Mouse (Mus musculus) hindbrain, postnatal 0 days (tissue): Measurements from ENCODE around the gene Llph. TPM values are rescaled to one million over a fixed set of nuclear protein-coding genes. Genes with fewer than 3 reads are reported as not detected.

Experiments
- ATAC-seq: fragments of 200-750 bp; cut with Nextera tagmentation; 2 replicates; pipeline ENCODE4 v1.8.0; 2017; ENCODE audit warnings: mild to moderate bottlenecking, moderate TSS enrichment, moderate library complexity
- DNase-seq: peaks from one replicate; pipeline ENCODE4 v3.0.0-alpha.2; 2015; ENCODE audit warnings: low spot score
- H3K27ac ChIP-seq: fragments of 300-500 bp; sonication (generic); 2 replicates; pipeline ENCODE4 v1.5.1; 2014; ENCODE audit warnings: mild to moderate bottlenecking
- H3K27me3 ChIP-seq: fragments of 300-500 bp; sonication (generic); 2 replicates; pipeline ENCODE4 v1.6.1; 2014; ENCODE audit warnings: low read length, mixed read lengths; ENCODE audit not compliant: insufficient read depth
- H3K36me3 ChIP-seq: fragments of 300-500 bp; sonication (generic); 2 replicates; pipeline ENCODE4 v1.6.1; 2014; ENCODE audit warnings: low read length, mixed read lengths; ENCODE audit not compliant: insufficient read depth
- H3K4me1 ChIP-seq: fragments of 300-500 bp; sonication (generic); 2 replicates; pipeline ENCODE4 v1.6.1; 2014; ENCODE audit warnings: antibody characterized with exemption, low read length, mixed read lengths; ENCODE audit not compliant: insufficient read depth
- H3K4me2 ChIP-seq: fragments of 300-500 bp; sonication (generic); 2 replicates; pipeline ENCODE4 v1.6.1; 2014; ENCODE audit warnings: low read depth, mild to moderate bottlenecking, low read length, moderate library complexity, mixed read lengths
- H3K4me3 ChIP-seq: fragments of 300-500 bp; sonication (generic); 2 replicates; pipeline ENCODE4 v1.5.1; 2014; ENCODE audit warnings: low read length
- H3K9ac ChIP-seq: fragments of 300-500 bp; sonication (generic); replicated peaks from 2 replicates; pipeline ENCODE4 v1.6.1; 2014; ENCODE audit warnings: mild to moderate bottlenecking, low read length, moderate library complexity, mixed read lengths
- H3K9me3 ChIP-seq: fragments of 300-500 bp; sonication (generic); 2 replicates; pipeline ENCODE4 v1.6.1; 2016; ENCODE audit warnings: low read length, mixed read lengths
- CTCF ChIP-seq: IDR thresholded peaks from 2 replicates; pipeline ENCODE4 v1.5.1; 2016; ENCODE audit warnings: antibody characterized with exemption, control low read depth, low read depth
- WGBS: fragments of 180-500 bp; shearing (Covaris S2); extraction: QIAGEN DNeasy Blood & Tissue Kit; methylation state at CpG from one replicate; pipeline ENCODE4 v1.1.7; 2014; 5-methylcytosine and 5-hydroxymethylcytosine counted together
- polyA plus RNA-seq: library from polyadenylated mRNA; unstranded; fragments of >200 nt; fragmentation: Nextera tagmentation; extraction: Ambion mirVana; gene quantifications from 2 replicates; pipeline ENCODE4 v1.2.1, GENCODE M21; 2015
- total RNA-seq: library from RNA; depleted of rRNA; stranded (reverse); fragments of >200 nt; gene quantifications from 2 replicates; pipeline ENCODE4 v1.2.3, GENCODE M21; 2014

Gene Llph
- total and polyA plus RNA-seq, 2 experiments from 2014 or later = 4.1 to 43.3 TPM

GRCm38 (mm10) chr10:120218996-120219395, 7.9 kb upstream of the Llph start:
- 95% methylated on average over 10 of the region's 10 CpGs for WGBS
- no peak for ATAC-seq
- Histone ChIP-seq H3K4me1 (no peaks in the 10 kb centered on the region), H3K9me3 (no peaks in the 10 kb centered on the region), H3K27me3 (no peaks in the 10 kb centered on the region), H3K27ac (no peak overlapping the region), H3K9ac (no peak overlapping the region), H3K36me3 (peaks cover 17% of the 10 kb centered on the region; the same call in 1 of the 2 replicates), H3K4me2 (no peak overlapping the region), H3K4me3 (no peak overlapping the region)
- no peak for DNase-seq
- no peak for TF ChIP-seq CTCF

DNA sequence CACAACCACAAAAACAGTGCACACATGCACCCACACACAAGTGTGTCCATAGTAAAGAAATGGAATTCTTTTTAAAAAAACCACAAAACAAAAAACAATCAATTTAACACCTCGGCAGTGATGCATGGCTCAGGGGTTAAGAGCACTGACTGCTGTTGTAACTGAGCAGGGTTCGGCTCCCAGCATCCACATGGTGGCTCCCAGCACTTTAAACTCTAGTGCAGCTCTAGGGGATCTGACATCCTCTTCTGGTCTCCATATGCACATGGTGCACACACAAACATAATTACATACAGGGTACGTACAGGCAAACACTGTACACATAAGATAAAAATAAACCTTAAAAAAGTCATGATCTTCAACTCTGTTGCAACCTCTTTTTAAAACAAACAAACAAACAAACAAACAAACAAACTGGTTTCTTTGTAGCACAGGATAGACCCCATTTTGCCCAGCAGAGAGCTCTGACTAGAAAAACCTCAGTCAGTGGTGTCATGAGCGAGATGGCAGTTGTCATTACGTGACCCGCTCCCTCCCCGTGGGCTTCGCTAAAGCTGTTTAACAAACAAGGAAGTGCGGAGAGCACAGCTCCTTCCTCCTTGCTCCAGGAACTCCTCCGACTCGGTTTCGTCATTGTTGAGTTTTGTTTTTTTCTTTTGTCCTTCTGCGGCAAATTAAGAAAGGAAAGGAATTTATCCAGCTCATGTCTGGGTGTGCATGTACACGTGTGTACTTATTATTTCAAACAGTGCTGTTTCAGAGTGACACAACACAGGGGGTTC, 7.1 kb upstream of the Llph start:
- TF ChIP-seq CTCF = no peak
- WGBS = 83% methylated on average over 14 of the region's 14 CpGs
- Histone ChIP-seq H3K9ac (no peak overlapping the region), H3K27me3 (no peaks in the 10 kb centered on the region), H3K4me2 (no peak overlapping the region), H3K27ac (no peak overlapping the region), H3K36me3 (peaks cover 21% of the 10 kb centered on the region; the same call in 1 of the 2 replicates), H3K9me3 (no peaks in the 10 kb centered on the region), H3K4me1 (no peaks in the 10 kb centered on the region), H3K4me3 (no peak overlapping the region)
- ATAC-seq (no peak), DNase-seq (no peak)

GRCm38 (mm10) chr10:120220776-120221175, 6.1 kb upstream of the Llph start:
- no peak for ATAC-seq
- Histone ChIP-seq H3K9me3 (no peaks in the 10 kb centered on the region), H3K27ac (no peak overlapping the region), H3K9ac (no peak overlapping the region), H3K27me3 (no peaks in the 10 kb centered on the region), H3K4me2 (no peak overlapping the region), H3K36me3 (peaks cover 17% of the 10 kb centered on the region; the same call in 1 of the 2 replicates), H3K4me3 (no peak overlapping the region), H3K4me1 (no peaks in the 10 kb centered on the region)
- DNase-seq = no peak
- TF ChIP-seq CTCF = no peak
- WGBS = 89% methylated on average over 7 of the region's 7 CpGs

- ATAC-seq (no peak), DNase-seq (peak; percentile 82)
- H3K4me2 ChIP-seq = no peak overlapping the region
- no peaks in the 10 kb centered on the region for H3K9me3 ChIP-seq
- peak; percentile 82 for TF ChIP-seq CTCF
- H3K36me3 ChIP-seq = peaks cover 10% of the 10 kb centered on the region
- H3K9ac ChIP-seq = no peak overlapping the region
- H3K4me1 ChIP-seq = no peaks in the 10 kb centered on the region
- WGBS = 29% methylated on average over 5 of the region's 5 CpGs
- H3K27ac ChIP-seq = no peak overlapping the region
- no peak overlapping the region for H3K4me3 ChIP-seq
- no peaks in the 10 kb centered on the region for H3K27me3 ChIP-seq
Measured at GRCm38 (mm10) chr10:120231718-120232117, 4.8 kb downstream of the Llph start.

DNA sequence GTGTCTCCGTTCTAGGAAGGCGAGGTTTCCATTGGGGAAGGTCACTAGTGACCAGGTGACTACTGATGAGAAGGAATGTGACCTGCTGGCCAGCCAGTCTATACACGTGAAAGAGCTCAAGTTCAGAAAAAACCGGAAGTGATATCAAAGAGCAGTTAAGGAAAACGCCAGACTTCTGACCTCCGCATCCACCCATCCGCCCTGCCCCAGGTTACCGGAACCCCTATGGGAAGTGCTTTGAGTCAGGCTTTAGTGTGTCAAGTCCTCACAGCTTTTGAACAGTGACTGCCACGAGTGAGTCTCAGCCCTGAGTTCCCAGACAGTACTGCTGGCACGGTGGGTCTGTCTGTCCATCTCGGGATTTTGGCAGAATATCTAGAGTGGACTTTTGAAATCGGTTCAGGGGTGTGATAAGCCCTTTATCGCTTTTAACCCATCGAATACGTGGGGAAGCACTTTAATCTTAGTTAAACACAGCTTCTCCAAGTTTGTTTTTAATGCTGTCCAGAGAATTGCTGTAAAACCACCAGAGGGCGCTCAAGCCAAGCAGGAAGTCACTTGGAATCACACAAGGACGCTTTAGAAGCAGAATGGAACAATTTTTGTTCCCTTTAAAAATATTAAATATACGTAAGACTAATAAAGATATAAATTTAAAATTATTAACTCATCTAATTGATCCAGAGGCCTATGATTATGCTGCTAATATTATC, 6.9 kb downstream of the Llph start:
- TF ChIP-seq CTCF = peak; percentile 87
- Histone ChIP-seq H3K36me3 (peaks cover 10% of the 10 kb centered on the region), H3K4me1 (no peaks in the 10 kb centered on the region), H3K9me3 (no peaks in the 10 kb centered on the region), H3K4me2 (0 out of 2 replicates have a peak overlapping the region, but pooled peaks have one; percentile 23), H3K9ac (no peak overlapping the region), H3K27ac (no peak overlapping the region), H3K4me3 (no peak overlapping the region), H3K27me3 (no peaks in the 10 kb centered on the region)
- DNase-seq (peak; percentile 80), ATAC-seq (no peak)
- 37% methylated on average over 18 of the region's 18 CpGs for WGBS

DNA sequence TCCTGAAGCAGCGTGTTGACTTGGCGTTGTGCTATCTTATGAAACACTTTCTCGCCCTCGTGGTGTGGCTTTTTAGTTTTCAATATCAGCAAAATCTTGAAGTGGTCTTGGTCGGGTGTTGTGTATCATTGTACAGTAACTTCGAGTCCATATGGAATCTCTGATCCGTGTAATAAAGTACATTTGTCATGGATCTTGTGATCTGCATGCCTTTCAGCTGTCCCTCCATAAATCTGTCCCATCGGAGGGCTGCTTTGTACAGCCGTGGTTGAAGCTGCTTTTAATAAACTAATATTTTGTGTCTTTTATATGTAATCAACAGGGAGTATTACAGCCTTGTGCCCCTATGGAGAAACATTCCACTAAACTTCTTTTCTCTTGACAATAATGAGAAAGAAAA, 10.0 kb downstream of the Llph start:
- Histone ChIP-seq H3K4me2 (no peak overlapping the region), H3K36me3 (no peaks in the 10 kb centered on the region), H3K4me1 (no peaks in the 10 kb centered on the region), H3K27me3 (no peaks in the 10 kb centered on the region), H3K9me3 (no peaks in the 10 kb centered on the region), H3K4me3 (no peak overlapping the region), H3K27ac (no peak overlapping the region), H3K9ac (no peak overlapping the region)
- ATAC-seq (no peak), DNase-seq (no peak)
- no peak for TF ChIP-seq CTCF
- WGBS = 65% methylated on average over 9 of the region's 9 CpGs

DNA sequence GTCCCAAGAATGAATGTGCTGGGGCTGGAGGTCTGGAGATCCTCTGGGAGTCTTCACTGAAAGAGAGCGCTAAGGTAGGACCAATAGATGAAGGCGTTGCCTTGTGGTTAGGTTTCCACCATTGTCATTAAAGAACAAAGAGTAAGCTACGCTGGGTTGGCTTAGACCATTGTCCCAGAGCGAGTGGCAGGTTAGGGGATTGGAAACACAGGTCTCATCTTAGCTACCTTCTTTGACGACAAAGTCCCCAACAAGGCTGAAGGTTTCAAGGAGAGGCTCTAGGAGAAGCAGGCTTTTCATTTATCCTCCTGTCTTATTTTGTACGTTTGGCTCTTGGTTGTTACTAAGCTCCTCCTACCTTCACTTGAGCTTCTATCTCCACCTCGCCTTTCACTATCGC, 11.4 kb downstream of the Llph start:
- Histone ChIP-seq H3K27me3 (no peaks in the 10 kb centered on the region), H3K9ac (no peak overlapping the region), H3K36me3 (no peaks in the 10 kb centered on the region), H3K27ac (no peak overlapping the region), H3K4me1 (no peaks in the 10 kb centered on the region), H3K9me3 (no peaks in the 10 kb centered on the region), H3K4me3 (no peak overlapping the region), H3K4me2 (no peak overlapping the region)
- 87% methylated on average over 8 of the region's 8 CpGs for WGBS
- ATAC-seq = no peak
- DNase-seq = no peak
- no peak for TF ChIP-seq CTCF
